8 mouse cellular contexts compared by ENCODE assay signal in genomic region chr10:128525671-128526308, GRCm38 (mm10). TPM values are rescaled to one million over a fixed set of nuclear protein-coding genes. Genes with fewer than 3 reads are reported as not detected.
DNase-seq lines count a peak whose midpoint lies in the region; ATAC-seq lines count a peak whose summit lies in the region.

Esyt1 (minus strand) TSS chr10:128525871.

- peak; percentile 99 for DNase-seq in adipocyte (ENCODE audit: low spot score)
- DNase-seq in embryo, embryonic 10 days (ENCODE audit: low spot score): peak; percentile 98
- DNase-seq in gastrocnemius, postnatal 10 days: peak; percentile 88
- peak; percentile 98 for DNase-seq in induced T-regulatory cell, adult 2 months (ENCODE audit: low read depth)
- peak; percentile 92 to 94 for DNase-seq in left cerebral cortex, adult 9 months (ENCODE audit: low spot score in 2 of 2)
- DNase-seq in right cerebral cortex, postnatal 14 days: peak; percentile 80
- peak; percentile 92 to 94 for DNase-seq in urinary bladder, postnatal 4 days (ENCODE audit: low spot score in 2 of 2)

- ATAC-seq in megakaryocyte progenitor cell, adult 5-6 weeks (replicated peaks; ENCODE audit: poor library complexity): peak; percentile 83

RNA-seq across cellular contexts. Expression of gene Esyt1, which starts in this region (rescaled TPM):
- 10 to 100 TPM; 22.5 to 30.4 TPM for total RNA-seq in gastrocnemius, postnatal 10 days (2021)
- 41.2 and 48.4 TPM in 2 replicates for total RNA-seq in megakaryocyte progenitor cell, adult 5-6 weeks (2015)
- total RNA-seq in megakaryocyte progenitor cell, adult 5-6 weeks (2017): 77.6 and 85.1 TPM in 2 replicates

Comparison
In these comparisons a context has a peak if more than half of its experiments do, and no peak if none do; other contexts are left out.
1. Peak in every context shown above with its lines: DNase-seq and ATAC-seq.